Mouse (Mus musculus) inflammation-experienced regulatory T-cells, adult 6 months (primary cell): Measurements from ENCODE around the gene Fbxo24. TPM values are rescaled to one million over a fixed set of nuclear protein-coding genes. Genes with fewer than 3 reads are reported as not detected.

Experiments
- ATAC-seq: one replicate; pipeline ENCODE4 v1.8.0; 2017
- polyA plus RNA-seq, 3 experiments: library from polyadenylated mRNA; unstranded; fragments of 100-300 nt; shearing (Covaris generic); gene quantifications; one replicate each; pipeline ENCODE4 v1.2.1; 2017

Fbxo24 gene
- polyA plus RNA-seq, 3 experiments from 2014 or later = 0.33 to 0.67 TPM; not detected in 1

GRCm38 (mm10) chr5:137600281-137600618, 28.6 kb downstream of the Fbxo24 start:
- ATAC-seq = no peak

DNA sequence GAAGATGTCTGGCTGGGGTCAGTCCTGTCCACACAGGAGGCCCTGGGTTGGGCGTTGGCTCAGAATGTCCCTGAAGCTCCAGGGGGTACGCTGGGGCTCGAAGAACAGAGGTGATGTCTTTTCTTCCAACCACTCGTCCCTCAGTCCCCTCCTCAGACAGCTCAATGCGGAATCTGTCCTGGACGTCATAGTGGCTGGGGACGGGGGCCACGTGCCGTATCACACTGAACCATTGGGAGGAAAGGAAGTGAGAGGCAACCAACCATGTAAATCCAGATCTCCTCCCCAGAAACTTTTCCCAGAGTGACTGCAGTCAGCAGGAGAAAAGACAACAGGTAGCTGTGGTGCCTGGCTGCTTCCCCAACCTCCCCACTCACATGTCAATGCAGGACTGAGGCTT, 29.2 kb downstream of the Fbxo24 start:
- no peak for ATAC-seq

- ATAC-seq = no peak
These were observed 30.5 kb downstream of the Fbxo24 start for GRCm38 (mm10) chr5:137598100-137598826.

GRCm38 (mm10) chr5:137597625-137598024, 31.2 kb downstream of the Fbxo24 start:
- ATAC-seq = no peak

GRCm38 (mm10) chr5:137596601-137597261, 32.1 kb downstream of the Fbxo24 start:
- ATAC-seq = no peak

- ATAC-seq = no peak
These were observed 32.9 kb downstream of the Fbxo24 start for GRCm38 (mm10) chr5:137595921-137596320.

DNA sequence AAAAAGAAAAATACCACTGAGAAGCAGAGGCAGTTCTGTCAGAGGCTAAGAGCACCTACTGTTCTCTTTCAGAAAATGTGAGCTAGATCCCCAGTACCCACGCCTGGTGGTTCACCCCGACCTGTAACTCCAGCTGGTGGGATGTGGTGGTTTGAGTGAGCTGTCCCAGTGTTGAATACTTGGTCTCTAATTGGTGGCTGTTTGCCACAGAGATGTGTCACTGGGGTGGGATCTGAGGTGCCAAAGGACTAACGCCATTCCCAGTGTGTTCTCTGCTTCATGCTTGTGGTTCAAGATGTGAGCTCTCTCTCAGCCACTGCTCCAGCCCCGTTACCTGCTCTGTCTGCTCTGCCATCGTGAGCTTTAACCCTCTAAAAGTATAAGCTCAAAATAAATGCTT, 38.3 kb downstream of the Fbxo24 start:
- no peak for ATAC-seq

GRCm38 (mm10) chr5:137584976-137585375, 43.8 kb downstream of the Fbxo24 start:
- no peak for ATAC-seq

DNA sequence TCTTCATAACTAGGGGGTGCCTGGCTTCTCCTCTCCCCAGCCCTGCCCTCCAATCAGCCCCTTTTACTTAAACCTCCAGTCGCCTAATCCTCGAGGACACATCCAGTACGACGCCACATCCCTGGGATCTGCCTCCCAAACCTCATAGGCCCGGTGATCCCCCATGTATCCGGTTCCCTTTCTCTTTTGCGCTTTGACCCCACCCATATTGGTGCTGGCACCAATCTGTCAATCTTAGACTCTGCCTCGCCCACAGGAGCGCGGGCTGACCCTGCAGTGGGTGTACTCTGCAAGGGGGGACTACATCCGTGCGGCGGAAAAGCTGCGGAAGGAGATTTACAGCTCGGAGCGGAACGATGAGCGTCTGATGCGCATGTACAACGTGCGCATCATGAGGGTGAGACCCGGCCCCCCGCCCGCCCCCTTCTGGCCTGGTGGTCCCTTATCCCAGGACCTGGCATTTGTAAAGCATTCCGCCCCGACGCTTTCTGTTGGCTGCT, 45.1 kb downstream of the Fbxo24 start:
- no peak for ATAC-seq

DNA sequence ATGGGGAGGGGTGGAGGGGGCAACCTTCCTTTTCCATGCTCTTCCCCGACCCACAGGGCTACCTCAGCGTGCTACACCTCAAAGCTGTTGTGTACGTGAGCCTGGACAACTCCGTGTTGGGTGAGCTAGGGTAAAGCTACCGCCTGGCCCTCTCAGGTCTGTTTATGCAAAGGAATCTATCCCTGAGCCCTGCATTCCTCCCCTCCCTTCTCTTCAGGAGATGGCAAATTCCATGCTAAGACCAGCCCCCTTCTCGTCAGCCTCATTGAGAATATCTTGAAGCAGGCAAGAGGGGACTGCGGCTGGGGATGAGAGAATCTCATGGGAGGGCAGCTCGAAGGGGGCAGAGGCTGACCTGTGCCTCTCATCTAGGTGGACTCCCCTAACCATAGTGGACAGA, 46.1 kb downstream of the Fbxo24 start:
- ATAC-seq = no peak

DNA sequence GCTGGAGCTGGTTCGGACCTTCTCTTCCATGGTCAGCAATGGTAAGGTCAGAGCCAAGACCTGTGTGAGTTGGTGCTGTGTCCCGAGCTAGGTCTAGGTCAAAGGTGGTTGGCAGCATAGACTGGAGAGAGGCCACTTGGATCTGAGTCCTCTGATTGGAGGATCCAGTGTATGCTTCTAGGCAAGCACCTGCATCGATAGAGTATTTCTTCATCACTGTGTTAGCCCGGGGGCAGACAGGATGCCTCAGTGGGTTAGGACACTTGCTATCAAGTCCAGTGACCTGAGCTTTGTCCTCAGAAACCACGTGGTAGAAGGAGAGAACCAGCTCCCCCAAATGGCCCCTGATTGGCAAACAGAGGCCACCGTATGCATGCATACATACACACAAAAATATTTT, 48.6 kb downstream of the Fbxo24 start:
- no peak for ATAC-seq

DNA sequence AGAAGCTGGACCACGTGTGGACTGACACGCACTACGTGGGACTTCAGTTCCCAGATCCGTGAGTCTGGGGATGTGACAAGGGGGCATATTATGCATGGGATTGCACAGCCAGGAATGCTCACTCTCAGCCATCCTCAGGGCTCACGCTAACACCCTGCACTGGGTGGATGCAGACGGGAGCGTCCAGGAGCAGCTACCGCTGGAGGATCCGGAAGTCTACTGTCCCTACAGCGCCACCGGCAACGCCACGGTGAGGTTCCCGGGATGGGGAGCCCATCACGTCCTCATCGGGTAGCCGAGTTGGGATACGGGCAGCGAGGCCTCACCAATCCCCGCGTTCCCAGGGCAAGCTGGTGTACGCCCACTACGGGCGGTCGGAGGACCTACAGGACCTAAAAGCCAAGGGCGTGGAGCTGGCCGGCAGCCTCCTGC, 54.3 kb downstream of the Fbxo24 start:
- no peak for ATAC-seq

DNA sequence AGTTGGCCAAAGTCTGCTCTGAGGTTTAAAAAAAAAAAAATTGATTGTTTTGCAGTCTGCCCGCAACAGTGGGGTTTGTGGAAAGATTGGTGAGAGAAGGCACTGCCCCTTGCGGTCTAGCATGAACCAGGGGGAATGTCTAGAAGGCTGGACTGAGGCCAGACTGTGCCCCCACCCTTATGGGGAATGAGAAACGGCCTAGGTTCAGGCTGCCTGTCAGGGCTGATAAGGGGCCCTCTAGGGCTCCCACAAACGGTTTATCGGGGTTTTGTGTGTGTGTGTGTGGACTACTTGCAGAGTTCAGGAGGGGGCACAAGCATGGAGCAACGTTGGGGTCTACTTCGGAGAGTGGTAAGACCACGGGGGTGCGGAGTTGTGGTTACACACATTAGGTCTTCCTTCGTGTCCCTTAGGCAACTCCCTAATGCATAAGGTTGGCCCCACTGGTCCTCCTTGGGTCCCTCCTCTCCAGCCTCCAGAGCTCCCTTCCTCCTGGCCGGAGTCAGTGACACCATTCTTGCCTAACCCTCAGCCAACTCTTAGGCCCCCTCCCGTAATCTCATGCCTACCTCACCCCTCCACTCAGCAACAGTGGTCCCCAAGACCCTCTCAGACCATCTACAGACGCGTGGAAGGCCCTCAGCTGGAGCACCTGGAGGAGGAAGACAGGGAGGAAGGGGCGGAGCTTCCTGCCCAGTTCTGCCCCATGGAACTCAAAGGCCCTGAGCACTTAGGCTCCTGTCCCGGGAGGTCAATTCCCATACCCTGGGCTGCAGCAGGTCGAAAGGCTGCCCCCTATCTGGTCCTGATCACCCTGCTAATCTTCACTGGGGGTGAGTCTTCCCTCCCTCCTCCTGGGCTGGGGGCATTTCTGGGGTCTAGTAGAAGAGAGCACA, 57.9 kb downstream of the Fbxo24 start:
- ATAC-seq = no peak

- no peak for ATAC-seq
These were observed 58.6 kb downstream of the Fbxo24 start for GRCm38 (mm10) chr5:137570181-137570580.

DNA sequence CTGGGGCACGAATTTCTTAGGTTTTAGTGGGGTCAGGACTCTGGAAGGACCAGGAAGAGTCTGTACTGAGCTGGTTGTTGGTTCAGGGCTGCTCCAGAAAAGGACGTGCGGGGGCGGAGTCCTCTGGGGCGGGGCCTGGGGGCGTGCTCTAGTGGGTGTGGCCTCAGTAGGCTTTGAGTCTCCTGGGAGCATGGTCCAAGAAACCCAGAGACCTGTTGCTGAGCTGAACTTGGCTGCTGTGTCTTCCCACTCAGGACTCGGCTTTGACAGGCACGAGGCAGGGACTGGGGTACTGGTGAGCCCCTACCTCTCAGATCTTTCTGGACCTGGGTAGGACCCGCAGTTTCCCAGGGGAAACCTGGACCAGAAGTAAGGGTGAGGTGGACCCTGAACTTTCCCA, 59.1 kb downstream of the Fbxo24 start, which contains the start of gene Tfr2:
Gene Tfr2, plus strand, starts transcription at position 176 of the 400 bp plus-strand sequence.
- peak; percentile 65 for ATAC-seq

DNA sequence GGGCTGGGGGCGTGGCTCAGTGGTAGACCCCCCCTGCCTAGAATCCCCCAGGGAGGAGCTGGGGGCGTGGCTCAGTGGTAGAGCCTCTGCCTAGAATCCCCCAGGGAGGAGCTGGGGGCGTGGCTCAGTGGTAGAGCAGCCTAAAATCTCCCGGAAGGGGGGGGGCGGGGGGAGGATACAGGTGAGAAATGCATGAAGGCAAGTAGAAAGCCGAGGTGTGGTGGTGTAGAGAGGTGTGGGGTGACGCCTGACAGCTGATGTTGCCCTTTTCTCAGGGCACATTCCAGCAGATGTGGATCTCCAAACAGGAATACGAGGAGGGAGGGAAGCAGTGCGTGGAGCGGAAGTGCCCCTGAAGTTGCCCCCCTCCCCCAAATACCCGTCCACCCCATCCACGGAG, 59.8 kb downstream of the Fbxo24 start:
- no peak for ATAC-seq

DNA sequence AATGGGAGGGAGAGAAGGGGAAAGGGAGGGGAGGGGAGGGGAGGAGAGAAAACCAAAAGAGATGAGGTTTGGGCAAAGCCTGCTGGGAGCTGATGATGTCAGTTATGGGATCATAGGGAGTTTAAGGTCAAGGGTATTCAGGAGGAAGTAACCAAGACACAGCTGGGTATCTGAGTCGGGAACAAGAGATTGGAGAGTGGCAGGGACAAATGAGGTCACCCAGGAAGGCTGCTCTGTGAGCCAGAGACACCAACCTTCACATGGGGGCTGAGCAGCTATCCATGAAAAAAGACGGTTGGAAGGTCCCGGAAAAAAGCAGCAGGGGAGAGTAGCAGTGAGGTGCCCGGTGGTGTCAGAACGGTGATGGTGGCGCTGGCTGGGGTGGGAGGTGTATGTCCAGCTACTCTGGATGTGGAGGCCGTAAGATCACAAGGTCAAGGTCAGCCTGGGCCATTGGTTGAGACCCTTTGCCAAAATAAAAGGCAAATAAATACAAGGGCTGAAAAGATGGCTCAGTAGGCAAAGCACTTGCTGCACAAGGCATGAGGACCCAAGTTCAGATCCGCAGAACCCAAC, 60.5 kb downstream of the Fbxo24 start:
- ATAC-seq = no peak

- no peak for ATAC-seq
These were observed 62.4 kb downstream of the Fbxo24 start for GRCm38 (mm10) chr5:137566416-137566815.

- no peak for ATAC-seq
These were observed 63.1 kb downstream of the Fbxo24 start for GRCm38 (mm10) chr5:137565744-137566143.

DNA sequence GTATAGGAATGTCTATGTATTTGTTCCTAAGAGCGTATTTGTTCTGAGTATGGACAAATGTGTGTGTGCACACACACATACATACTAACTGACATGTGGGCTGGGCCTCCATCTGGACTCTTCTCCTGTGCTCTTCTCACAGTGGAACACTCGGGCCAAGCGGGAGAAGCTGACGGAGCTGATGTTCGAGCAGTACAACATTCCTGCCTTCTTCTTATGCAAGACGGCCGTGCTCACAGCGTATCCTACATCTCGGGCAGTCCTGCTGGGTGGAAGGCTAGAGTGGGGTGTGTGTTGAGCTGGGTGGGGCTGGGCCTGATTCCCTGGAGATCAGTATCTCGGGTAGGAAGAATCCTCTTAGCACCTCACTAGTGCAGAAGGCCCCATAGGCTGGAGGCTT, 65.8 kb downstream of the Fbxo24 start:
- no peak for ATAC-seq
